In genomic region chrX:100708032-100708431, GRCm38 (mm10) we compare ENCODE assay signal across 14 mouse cellular contexts. TPM values are rescaled to one million over a fixed set of nuclear protein-coding genes. Genes with fewer than 3 reads are reported as not detected.
"Had no signal": no experiment of that assay in that cellular context is flagged by ENCODE, and none has a peak within 500 bp of the region (broad histone marks: within the 10 kb centered on the region; RNA-seq: fewer than 3 reads in every experiment).

No protein-coding gene starts in this region.

- H3K36me3 ChIP-seq: hindbrain, embryonic 15.5 days; neural tube, embryonic 15.5 days; stomach, embryonic 15.5 days had no signal

- H3K4me3 ChIP-seq: hindbrain, embryonic 15.5 days; left cerebral cortex, adult 2 months; limb, embryonic 10.5 days; myocyte; neural tube, embryonic 15.5 days; stomach, embryonic 15.5 days had no signal

- H3K27me3 ChIP-seq: hindbrain, embryonic 15.5 days; stomach, embryonic 15.5 days had no signal

- H3K4me2 ChIP-seq: hindbrain, embryonic 15.5 days; neural tube, embryonic 15.5 days; stomach, embryonic 15.5 days had no signal

- DNase-seq: lung, adult 2 months; lung, postnatal 36 days; midbrain, embryonic 14.5 days; right cerebral cortex, postnatal 4 days; thymus, adult 2 months; thymus, postnatal 25 days had no signal

- H3K9ac ChIP-seq: hindbrain, embryonic 15.5 days; liver, embryonic 14.5 days; neural tube, embryonic 15.5 days; stomach, embryonic 15.5 days had no signal

- H3K4me1 ChIP-seq: hindbrain, embryonic 15.5 days; limb, embryonic 10.5 days; neural tube, embryonic 15.5 days; stomach, embryonic 15.5 days had no signal

- ATAC-seq: lung, postnatal 0 days had no signal

- H3K9me3 ChIP-seq: hindbrain, embryonic 15.5 days; limb, embryonic 10.5 days; neural tube, embryonic 15.5 days; stomach, embryonic 15.5 days had no signal

- H3K27ac ChIP-seq: hindbrain, embryonic 15.5 days; left cerebral cortex, adult 2 months; limb, embryonic 10.5 days; liver, embryonic 14.5 days; neural tube, embryonic 15.5 days; stomach, embryonic 15.5 days had no signal

RNA-seq across cellular contexts. Expression of gene Gdpd2, which starts 21.6 kb away (rescaled TPM):
- polyA plus RNA-seq: myocyte had no signal
